Mouse (Mus musculus) bone marrow, adult 2 months (tissue): ENCODE results near the gene Glb1l3. TPM values are rescaled to one million over a fixed set of nuclear protein-coding genes. Genes with fewer than 3 reads are reported as not detected.

Source experiments
- H3K27ac ChIP-seq: fragments of 200-500 bp; 2 replicates; pipeline ENCODE4 v1.5.1; 2012; ENCODE audit warnings: low read depth, mild to moderate bottlenecking, control low read depth, inconsistent platforms, low read length; ENCODE audit not compliant: control insufficient read depth, poor library complexity, insufficient read depth
- H3K4me1 ChIP-seq: fragments of 200-500 bp; 2 replicates; pipeline ENCODE4 v1.6.1; 2011; ENCODE audit warnings: low read length; ENCODE audit not compliant: control insufficient read depth, insufficient read depth
- H3K4me3 ChIP-seq: fragments of 200-500 bp; replicated peaks from 2 replicates; pipeline ENCODE3; 2011; ENCODE audit warnings: mild to moderate bottlenecking, low read depth, low read length, control low read depth; ENCODE audit not compliant: control insufficient read depth
- CTCF ChIP-seq: fragments of 200-500 bp; IDR thresholded peaks from 2 replicates; pipeline ENCODE4 v1.5.1; 2011; ENCODE audit warnings: low read length, control low read depth; ENCODE audit not compliant: control insufficient read depth, insufficient read depth
- POLR2A ChIP-seq: fragments of 200-500 bp; IDR thresholded peaks from 2 replicates; pipeline ENCODE4 v1.6.1; 2011; ENCODE audit warnings: low read depth, mild to moderate bottlenecking, control low read depth, low read length, borderline replicate concordance; ENCODE audit not compliant: control insufficient read depth
- WGBS: fragments of 180-500 bp; shearing (Covaris S2); methylation state at CpG from one replicate; pipeline ENCODE4 v1.1.7; 2018; 5-methylcytosine and 5-hydroxymethylcytosine counted together
- polyA plus RNA-seq: library from polyadenylated mRNA; stranded (reverse); fragments of >200 nt; gene quantifications from 2 replicates; pipeline ENCODE4 v1.2.4, GENCODE M21; 2011; ENCODE audit warnings: low replicate concordance; ENCODE audit not compliant: missing spikeins, insufficient read depth, insufficient read length

Gene Glb1l3
- polyA plus RNA-seq, 1 experiment: not detected

- TF ChIP-seq POLR2A (no peak), CTCF (no peak)
- Histone ChIP-seq H3K4me3 (no peak overlapping the region), H3K27ac (no peak overlapping the region), H3K4me1 (no peaks in the 10 kb centered on the region)
- WGBS: 86% methylated on average over 3 of the region's 3 CpGs
Measured at GRCm38 (mm10) chr9:26798205-26798604, 62.5 kb downstream of the Glb1l3 start.

GRCm38 (mm10) chr9:26792829-26793228 lies 67.9 kb downstream of the Glb1l3 start:
- Histone ChIP-seq H3K27ac (no peak overlapping the region), H3K4me1 (no peaks in the 10 kb centered on the region), H3K4me3 (no peak overlapping the region)
- TF ChIP-seq CTCF (no peak), POLR2A (no peak)
- WGBS: 77% methylated on average over 3 of the region's 3 CpGs

DNA sequence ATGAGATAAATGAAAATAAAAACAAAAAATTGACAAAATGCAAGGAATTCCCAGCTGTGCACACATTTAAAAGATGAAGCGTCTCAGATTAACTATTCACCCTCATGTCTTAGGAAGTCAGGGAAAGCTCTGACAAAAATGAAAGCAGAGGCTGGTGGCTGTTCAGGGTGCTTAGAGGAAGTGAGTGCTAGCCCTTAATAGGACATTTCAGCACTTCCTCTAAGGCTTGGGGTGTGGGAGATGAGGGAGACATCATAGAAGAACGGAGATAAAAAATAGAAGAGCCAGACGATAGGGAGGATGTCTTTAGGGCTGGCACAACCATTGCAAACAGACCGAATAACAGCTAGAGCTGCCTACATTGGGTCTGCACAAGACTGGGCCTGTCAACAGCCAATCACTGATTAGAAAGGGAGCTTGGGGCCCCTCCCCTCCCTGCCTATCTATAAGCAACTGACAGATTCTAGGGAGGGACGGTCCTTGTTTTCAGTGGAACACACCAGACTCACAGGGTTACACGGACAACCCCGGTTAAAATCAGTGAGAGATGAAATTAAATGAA lies 77.2 kb downstream of the Glb1l3 start:
- Histone ChIP-seq H3K27ac (no peak overlapping the region), H3K4me3 (no peak overlapping the region), H3K4me1 (no peaks in the 10 kb centered on the region)
- WGBS: 35% methylated on average over 7 of the region's 7 CpGs
- no peak for TF ChIP-seq CTCF
- TF ChIP-seq POLR2A: no peak

GRCm38 (mm10) chr9:26778421-26778820 lies 82.3 kb downstream of the Glb1l3 start:
- no peak for TF ChIP-seq POLR2A
- TF ChIP-seq CTCF: no peak
- H3K4me3 ChIP-seq: no peak overlapping the region
- H3K27ac ChIP-seq: no peak overlapping the region
- WGBS: 81% methylated on average over 7 of the region's 7 CpGs
- no peaks in the 10 kb centered on the region for H3K4me1 ChIP-seq

DNA sequence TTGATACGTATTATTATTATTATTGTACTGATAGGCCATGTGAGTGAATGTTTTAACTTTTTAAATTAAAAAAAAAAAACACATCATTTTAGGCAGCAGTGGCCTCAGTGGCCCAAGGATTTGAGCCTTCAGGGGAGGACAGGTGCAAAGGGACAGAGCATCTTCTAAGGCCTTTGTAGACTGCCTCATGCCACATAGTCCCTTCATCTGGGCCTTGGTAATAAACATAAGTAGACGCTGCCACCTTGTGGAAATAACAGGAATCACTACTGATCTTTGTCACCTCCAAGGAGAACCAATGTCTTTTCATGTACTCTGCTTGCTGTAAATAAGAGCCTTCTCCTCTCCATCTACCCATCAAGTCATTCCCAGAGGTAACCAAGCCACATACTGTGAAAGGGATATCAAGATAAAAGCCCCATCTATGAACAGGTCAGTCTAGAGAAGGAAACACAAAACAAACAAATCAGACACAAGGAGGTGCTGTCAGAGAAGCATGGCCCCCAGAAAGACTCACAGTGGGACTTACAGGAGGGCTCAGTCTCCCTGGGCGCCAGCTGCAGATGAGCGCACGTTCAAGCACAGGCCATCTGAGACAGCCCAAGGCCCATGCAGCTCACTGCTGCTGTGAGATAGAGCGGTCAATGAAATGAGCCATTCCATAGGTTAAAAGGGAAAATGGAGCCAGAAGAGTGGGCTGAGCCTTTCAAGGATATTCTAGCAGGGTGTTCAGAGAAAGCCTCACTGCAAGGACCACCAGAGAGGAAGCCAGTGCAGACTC lies 84.4 kb downstream of the Glb1l3 start:
- no peak for TF ChIP-seq POLR2A
- no peak for TF ChIP-seq CTCF
- WGBS: 58% methylated on average over 6 of the region's 6 CpGs
- Histone ChIP-seq H3K4me1 (no peaks in the 10 kb centered on the region), H3K4me3 (no peak overlapping the region), H3K27ac (no peak overlapping the region)

GRCm38 (mm10) chr9:26775700-26776099 lies 85.0 kb downstream of the Glb1l3 start:
- no peak for TF ChIP-seq POLR2A
- no peak for TF ChIP-seq CTCF
- Histone ChIP-seq H3K27ac (no peak overlapping the region), H3K4me1 (no peaks in the 10 kb centered on the region), H3K4me3 (no peak overlapping the region)
- WGBS: 80% methylated on average over 2 of the region's 2 CpGs

GRCm38 (mm10) chr9:26768181-26768580 lies 92.5 kb downstream of the Glb1l3 start:
- TF ChIP-seq CTCF (no peak), POLR2A (no peak)
- Histone ChIP-seq H3K4me1 (no peaks in the 10 kb centered on the region), H3K27ac (no peak overlapping the region), H3K4me3 (no peak overlapping the region)
- 56% methylated on average over 3 of the region's 3 CpGs for whole genome bisulfite sequencing

Other genes with a start within 250 kb of the Glb1l3 start
- gene B3gat1, start 127.2 kb downstream of the Glb1l3 start, polyA plus RNA-seq: not detected in 2 replicates
- gene Glb1l2, start 54.4 kb downstream of the Glb1l3 start, polyA plus RNA-seq: not detected in 2 replicates
- gene Gm1110, start 62.2 kb upstream of the Glb1l3 start, polyA plus RNA-seq: not detected in 2 replicates
- gene Acad8, start 138.7 kb upstream of the Glb1l3 start, polyA plus RNA-seq: 5.5 and 12.0 TPM in 2 replicates
- 23.6 and 42.5 TPM in 2 replicates for gene Thyn1, start 138.8 kb upstream of the Glb1l3 start, polyA plus RNA-seq
- gene Vps26b, start 169.2 kb upstream of the Glb1l3 start, polyA plus RNA-seq: 6.6 and 17.7 TPM in 2 replicates
- 25.6 and 32.8 TPM in 2 replicates for gene Ncapd3, start 169.3 kb upstream of the Glb1l3 start, polyA plus RNA-seq